Mouse (Mus musculus) liver, postnatal 0 days (tissue): ENCODE data around the gene Gpsm1. TPM values are rescaled to one million over a fixed set of nuclear protein-coding genes. Genes with fewer than 3 reads are reported as not detected.

Experiments
- ATAC-seq: fragments of 200-750 bp; cut with Nextera tagmentation; 2 replicates; pipeline ENCODE4 v1.8.0; 2017; ENCODE audit warnings: mild to moderate bottlenecking, moderate library complexity
- DNase-seq: peaks from one replicate; pipeline ENCODE4 v3.0.0-alpha.2; 2016
- H3K27ac ChIP-seq: fragments of 300-500 bp; sonication (generic); 2 replicates; pipeline ENCODE4 v1.5.1; 2014; ENCODE audit warnings: antibody characterized with exemption, moderate library complexity, mild to moderate bottlenecking, low read depth
- H3K27me3 ChIP-seq: fragments of 300-500 bp; sonication (generic); 2 replicates; pipeline ENCODE4 v1.6.1; 2014; ENCODE audit warnings: low read length, control low read depth, mixed read lengths; ENCODE audit not compliant: insufficient read depth
- H3K36me3 ChIP-seq: fragments of 300-500 bp; sonication (generic); replicated peaks from 2 replicates; pipeline ENCODE4 v1.6.1; 2014; ENCODE audit warnings: mild to moderate bottlenecking, control low read depth, low read length, moderate library complexity, mixed read lengths; ENCODE audit not compliant: insufficient read depth
- H3K4me1 ChIP-seq: fragments of 300-500 bp; sonication (generic); 2 replicates; pipeline ENCODE4 v1.6.1; 2014; ENCODE audit warnings: antibody characterized with exemption, mild to moderate bottlenecking, control low read depth; ENCODE audit not compliant: insufficient read depth
- H3K4me2 ChIP-seq: fragments of 300-500 bp; sonication (generic); 2 replicates; pipeline ENCODE4 v1.6.1; 2014; ENCODE audit warnings: low read depth, mild to moderate bottlenecking, low read length, moderate library complexity, mixed read lengths
- H3K4me3 ChIP-seq: fragments of 300-500 bp; sonication (generic); 2 replicates; pipeline ENCODE4 v1.5.1; 2014; ENCODE audit warnings: low read depth, low read length
- H3K9ac ChIP-seq: fragments of 300-500 bp; sonication (generic); replicated peaks from 2 replicates; pipeline ENCODE4 v1.6.1; 2014; ENCODE audit warnings: mild to moderate bottlenecking, moderate library complexity
- H3K9me3 ChIP-seq: fragments of 300-500 bp; sonication (generic); 2 replicates; pipeline ENCODE4 v1.6.1; 2016; ENCODE audit warnings: mild to moderate bottlenecking, control low read depth, low read length, mixed read lengths
- CTCF ChIP-seq: sonication (generic); IDR thresholded peaks from 2 replicates; pipeline ENCODE4 v1.5.1; 2016; ENCODE audit warnings: antibody characterized with exemption, low read depth
- EP300 ChIP-seq: IDR thresholded peaks from 2 replicates; pipeline ENCODE4 v1.6.1; 2016; ENCODE audit warnings: antibody characterized with exemption, low read depth, mild to moderate bottlenecking
- WGBS: fragments of 180-500 bp; shearing (Covaris S2); extraction: QIAGEN DNeasy Blood & Tissue Kit; methylation state at CpG from one replicate; pipeline ENCODE4 v1.1.7; 2014; ENCODE audit not compliant: insufficient replicate concordance; 5-methylcytosine and 5-hydroxymethylcytosine counted together
- polyA plus RNA-seq: library from polyadenylated mRNA; unstranded; fragments of >200 nt; fragmentation: Nextera tagmentation; extraction: Ambion mirVana; gene quantifications from 2 replicates; pipeline ENCODE4 v1.2.1, GENCODE M21; 2015

Gpsm1 gene
- polyA plus RNA-seq, 1 experiment from 2014 or later: 1.9 TPM

- Histone ChIP-seq H3K27ac (no peak overlapping the region), H3K9ac (no peak overlapping the region), H3K36me3 (no peaks in the 10 kb centered on the region), H3K4me3 (no peak overlapping the region), H3K4me1 (no peaks in the 10 kb centered on the region), H3K4me2 (no peak overlapping the region), H3K27me3 (no peaks in the 10 kb centered on the region), H3K9me3 (no peaks in the 10 kb centered on the region; the same call in 1 of the 2 replicates)
- 69% methylated on average over 2 of the region's 2 CpGs for WGBS
- TF ChIP-seq CTCF (no peak), EP300 (no peak)
- ATAC-seq (no peak), DNase-seq (no peak)
These were observed 9.8 kb upstream of the Gpsm1 start for GRCm38 (mm10) chr2:26305555-26305954.

- ATAC-seq (no peak), DNase-seq (no peak)
- no peak overlapping the region for H3K4me2 ChIP-seq
- H3K4me3 ChIP-seq: no peak overlapping the region
- H3K9me3 ChIP-seq: no peaks in the 10 kb centered on the region; the same call in 1 of the 2 replicates
- no peak overlapping the region for H3K27ac ChIP-seq
- H3K36me3 ChIP-seq: no peaks in the 10 kb centered on the region
- WGBS: 76% methylated on average over 3 of the region's 3 CpGs
- H3K27me3 ChIP-seq: no peaks in the 10 kb centered on the region
- H3K9ac ChIP-seq: no peak overlapping the region
- H3K4me1 ChIP-seq: no peaks in the 10 kb centered on the region
- TF ChIP-seq CTCF (no peak), EP300 (no peak)
These were observed 8.6 kb upstream of the Gpsm1 start for GRCm38 (mm10) chr2:26306702-26307101.

- H3K27me3 ChIP-seq: no peaks in the 10 kb centered on the region
- no peak overlapping the region for H3K9ac ChIP-seq
- no peaks in the 10 kb centered on the region for H3K9me3 ChIP-seq
- no peak overlapping the region for H3K4me2 ChIP-seq
- no peaks in the 10 kb centered on the region for H3K36me3 ChIP-seq
- ATAC-seq: 0 out of 2 replicates have a peak, but pooled peaks have one; percentile 7
- no peak overlapping the region for H3K4me3 ChIP-seq
- no peak for TF ChIP-seq EP300
- WGBS: 54% methylated on average over 10 of the region's 10 CpGs
- no peaks in the 10 kb centered on the region for H3K4me1 ChIP-seq
- DNase-seq: no peak
- no peak overlapping the region for H3K27ac ChIP-seq
These were observed 5.6 kb upstream of the Gpsm1 start for GRCm38 (mm10) chr2:26309739-26310138.

- DNase-seq (no peak), ATAC-seq (no peak)
- Histone ChIP-seq H3K4me1 (no peaks in the 10 kb centered on the region; the same call in 1 of the 2 replicates), H3K27me3 (no peaks in the 10 kb centered on the region), H3K4me2 (no peak overlapping the region), H3K9me3 (no peaks in the 10 kb centered on the region), H3K4me3 (no peak overlapping the region), H3K36me3 (no peaks in the 10 kb centered on the region), H3K27ac (no peak overlapping the region), H3K9ac (no peak overlapping the region)
- whole genome bisulfite sequencing: 53% methylated on average over 5 of the region's 5 CpGs
- TF ChIP-seq CTCF (no peak), EP300 (no peak)
These were observed 3.4 kb upstream of the Gpsm1 start for GRCm38 (mm10) chr2:26311936-26312335.

GRCm38 (mm10) chr2:26312812-26313211, 2.5 kb upstream of the Gpsm1 start:
- DNase-seq: no peak
- no peaks in the 10 kb centered on the region for H3K27me3 ChIP-seq
- H3K9ac ChIP-seq: no peak overlapping the region
- H3K4me2 ChIP-seq: no peak overlapping the region
- H3K9me3 ChIP-seq: no peaks in the 10 kb centered on the region
- no peaks in the 10 kb centered on the region; the same call in 1 of the 2 replicates for H3K4me1 ChIP-seq
- ATAC-seq: no peak
- no peak overlapping the region for H3K27ac ChIP-seq
- H3K36me3 ChIP-seq: no peaks in the 10 kb centered on the region
- no peak overlapping the region for H3K4me3 ChIP-seq
- no peak for TF ChIP-seq EP300
- peak; percentile 48 for TF ChIP-seq CTCF
- 49% methylated on average over 2 of the region's 2 CpGs for WGBS

DNA sequence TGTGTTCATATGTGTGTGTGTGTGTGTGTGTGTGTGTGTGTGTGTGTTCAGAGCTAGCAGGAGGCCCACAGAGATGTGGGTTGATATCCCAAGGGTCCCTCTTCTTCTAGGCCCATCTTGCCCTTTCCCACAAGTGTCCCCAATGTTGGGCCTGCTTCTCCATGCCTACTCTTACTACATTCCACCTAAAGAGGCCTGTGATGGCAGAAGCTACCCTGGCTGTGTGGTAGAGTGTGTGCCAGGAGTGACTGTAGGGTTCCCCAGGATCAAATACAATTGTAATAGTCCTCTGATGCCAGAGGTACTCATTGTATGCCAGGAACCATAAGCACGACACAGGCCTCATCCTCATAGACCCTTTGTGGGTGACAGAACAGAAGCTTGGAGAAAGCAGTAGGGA, 1.9 kb upstream of the Gpsm1 start:
- Histone ChIP-seq H3K27me3 (no peaks in the 10 kb centered on the region), H3K9ac (no peak overlapping the region), H3K27ac (no peak overlapping the region), H3K4me1 (no peaks in the 10 kb centered on the region; the same call in 1 of the 2 replicates), H3K4me3 (no peak overlapping the region), H3K9me3 (no peaks in the 10 kb centered on the region), H3K4me2 (no peak overlapping the region), H3K36me3 (no peaks in the 10 kb centered on the region)
- ATAC-seq: no peak
- TF ChIP-seq EP300 (no peak), CTCF (no peak)
- 71% methylated on average over 1 of the region's 1 CpGs for WGBS
- DNase-seq: no peak

- H3K9ac ChIP-seq: no peak overlapping the region
- H3K4me1 ChIP-seq: no peaks in the 10 kb centered on the region; the same call in 1 of the 2 replicates
- H3K27ac ChIP-seq: peak overlapping the region; percentile 60; the same call in 1 of the 2 replicates
- no peak for TF ChIP-seq CTCF
- no peak for TF ChIP-seq EP300
- no peaks in the 10 kb centered on the region for H3K9me3 ChIP-seq
- no peak overlapping the region for H3K4me3 ChIP-seq
- H3K27me3 ChIP-seq: no peaks in the 10 kb centered on the region
- no peak for DNase-seq
- peak overlapping the region; percentile 96 for H3K4me2 ChIP-seq
- no peaks in the 10 kb centered on the region for H3K36me3 ChIP-seq
- no peak for ATAC-seq
- 59% methylated on average over 13 of the region's 13 CpGs for WGBS
These were observed 839 bp upstream of the Gpsm1 start for GRCm38 (mm10) chr2:26314281-26315071.
